9 mouse cellular contexts compared by ENCODE assay signal in genomic region chr13:10942031-10942655, GRCm38 (mm10).
A peak's percentile ranks its signal among the peaks of the same experiment; 100 is the strongest.
DNase-seq lines count a peak whose midpoint lies in the region; ATAC-seq and TF ChIP-seq lines count a peak whose summit lies in the region.
"Had no signal": no experiment of that assay in that cellular context is flagged by ENCODE, and none has a peak within 500 bp of the region (broad histone marks: within the 10 kb centered on the region; RNA-seq: fewer than 3 reads in every experiment).

No protein-coding gene starts in this region.

- no peak overlapping the region for H3K9ac ChIP-seq in heart, postnatal 0 days (replicated peaks; ENCODE audit: low read depth, low read length)
- H3K9ac ChIP-seq: limb, embryonic 15.5 days had no signal

- no peak overlapping the region for H3K4me2 ChIP-seq in heart, postnatal 0 days (ENCODE audit: low read depth, low read length)
- H3K4me2 ChIP-seq: limb, embryonic 15.5 days had no signal

- H3K27me3 ChIP-seq in heart, postnatal 0 days (ENCODE audit: control insufficient read depth, insufficient read depth, low read length), result no peaks in the 10 kb centered on the region
- H3K27me3 ChIP-seq in heart, embryonic 10.5 days (ENCODE audit: insufficient read depth, poor library complexity, severe bottlenecking), result no peaks in the 10 kb centered on the region
- H3K27me3 ChIP-seq: limb, embryonic 15.5 days had no signal

- TF ChIP-seq EP300 in heart, postnatal 0 days (IDR thresholded peaks at IDR 0.05; ENCODE audit: low read depth), result no peak

- ATAC-seq in heart, postnatal 0 days (ENCODE audit: insufficient read depth, low read depth), result no peak
- ATAC-seq in monocyte, adult 5-6 weeks (replicated peaks; ENCODE audit: insufficient number of reproducible peaks, low FRiP score, low TSS enrichment, poor library complexity, severe bottlenecking), result no peak

- no peak for DNase-seq in heart, postnatal 0 days (ENCODE audit: low spot score)
- DNase-seq in heart, embryonic 10.5 days (ENCODE audit: low spot score), result no peak
- DNase-seq in right cerebral cortex, adult 2 months (ENCODE audit: low spot score in 2 of 2), result peak; percentile 9 to 36
- DNase-seq in right cerebral cortex, postnatal 25 days, result no peak
- peak; percentile 60 for DNase-seq in embryo, embryonic 10.5 days (ENCODE audit: low spot score)
- peak; percentile 36 for DNase-seq in lung, postnatal 10 days
- DNase-seq in spleen, postnatal 14 days (ENCODE audit: low spot score in 2 of 2), result no peak

- H3K27ac ChIP-seq in heart, postnatal 0 days (ENCODE audit: low read depth), result no peak overlapping the region
- H3K27ac ChIP-seq in heart, embryonic 10.5 days, result no peak overlapping the region
- H3K27ac ChIP-seq: limb, embryonic 15.5 days had no signal

- H3K4me3 ChIP-seq in heart, postnatal 0 days (ENCODE audit: low read depth, low read length), result no peak overlapping the region
- no peak overlapping the region for H3K4me3 ChIP-seq in heart, embryonic 10.5 days
- H3K4me3 ChIP-seq: limb, embryonic 15.5 days had no signal

- H3K4me1 ChIP-seq in heart, postnatal 0 days (ENCODE audit: control insufficient read depth, insufficient read depth), result no peaks in the 10 kb centered on the region
- H3K4me1 ChIP-seq in heart, embryonic 10.5 days, result no peaks in the 10 kb centered on the region
- H3K4me1 ChIP-seq: limb, embryonic 15.5 days had no signal

- TF ChIP-seq CTCF in heart, postnatal 0 days (IDR thresholded peaks at IDR 0.05; ENCODE audit: low read depth), result peak; percentile 47

- 52% methylated on average over 4 of the region's 4 CpGs for WGBS in heart, postnatal 0 days
- 53% methylated on average over 4 of the region's 4 CpGs for WGBS in heart, embryonic 10.5 days

- 0 out of 2 replicates have a peak, but pooled peaks cover 3% of the 10 kb centered on the region for H3K9me3 ChIP-seq in heart, postnatal 0 days (replicated peaks; ENCODE audit: control insufficient read depth, low read length)
- no peaks in the 10 kb centered on the region for H3K9me3 ChIP-seq in heart, embryonic 10.5 days
- H3K9me3 ChIP-seq: limb, embryonic 15.5 days had no signal

- H3K36me3 ChIP-seq in heart, postnatal 0 days (replicated peaks; ENCODE audit: control insufficient read depth, insufficient read depth, low read length), result no peaks in the 10 kb centered on the region
- no peaks in the 10 kb centered on the region for H3K36me3 ChIP-seq in heart, embryonic 10.5 days
- H3K36me3 ChIP-seq: limb, embryonic 15.5 days had no signal

Comparison
In these comparisons a context has a peak if more than half of its experiments do, and no peak if none do; other contexts are left out.
1. DNase-seq: peak in right cerebral cortex, adult 2 months (2 of 2), embryo, embryonic 10.5 days (single experiment) and lung, postnatal 10 days (single experiment); none in heart, postnatal 0 days (single experiment), heart, embryonic 10.5 days (single experiment), right cerebral cortex, postnatal 25 days (single experiment) and spleen, postnatal 14 days (0 of 2).